Mouse (Mus musculus): Measurements from ENCODE around the gene Calm4.
"Not testable (repeated sequence)": the region's sequence is repeated elsewhere in the genome, so short reads cannot be mapped to it uniquely, and the experiment has no call there.

Calm4 gene

DNA sequence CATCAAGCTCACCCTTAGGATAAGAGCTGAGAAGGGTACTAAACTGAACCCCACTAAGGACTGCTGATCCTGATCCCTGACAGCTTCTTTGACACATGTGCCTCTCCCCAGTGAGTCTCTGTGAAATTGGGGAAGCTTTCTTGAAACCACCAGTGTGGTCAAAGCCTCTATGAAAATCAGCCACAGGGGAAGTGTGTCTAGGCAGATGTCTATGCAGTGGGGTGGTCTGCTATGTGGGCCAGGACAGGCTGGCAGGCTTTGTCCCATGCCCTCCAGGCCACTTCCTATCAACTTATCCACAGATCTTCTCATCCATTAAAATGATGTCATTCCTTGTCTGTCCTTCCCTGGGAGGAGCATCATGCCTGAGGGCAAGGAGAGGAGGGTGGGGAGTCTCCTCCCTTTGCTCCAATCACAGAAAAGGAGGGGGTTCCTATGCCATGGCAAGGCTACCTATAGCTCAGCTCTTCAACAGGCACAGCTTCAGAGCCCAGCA, at the start of gene Calm4:
Gene Calm4 (plus strand): TSS at position 446 of the 496 bp plus-strand sequence.
- not testable (repeated sequence) for DNase-seq

DNA sequence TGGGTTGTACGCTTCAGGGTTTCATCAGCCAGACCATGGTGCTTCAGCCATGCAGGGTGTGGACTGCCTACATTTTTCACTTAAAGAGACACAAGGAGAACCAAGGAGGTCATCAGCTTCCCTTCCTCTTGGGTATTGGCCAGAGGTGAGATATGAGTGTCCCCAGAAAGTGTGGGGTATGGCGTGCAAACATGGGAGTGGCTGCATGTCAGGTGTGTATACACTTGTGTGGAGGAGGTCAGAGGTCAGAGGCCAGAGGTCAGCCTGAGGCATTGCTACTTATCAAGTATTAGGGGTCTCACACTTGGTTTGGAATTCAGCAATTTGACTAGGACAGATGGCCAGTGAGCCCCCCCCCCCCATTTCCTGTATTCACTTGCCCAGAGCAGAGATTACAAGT, 49.0 kb upstream of the Calm4 start:
- no peak for DNase-seq

DNA sequence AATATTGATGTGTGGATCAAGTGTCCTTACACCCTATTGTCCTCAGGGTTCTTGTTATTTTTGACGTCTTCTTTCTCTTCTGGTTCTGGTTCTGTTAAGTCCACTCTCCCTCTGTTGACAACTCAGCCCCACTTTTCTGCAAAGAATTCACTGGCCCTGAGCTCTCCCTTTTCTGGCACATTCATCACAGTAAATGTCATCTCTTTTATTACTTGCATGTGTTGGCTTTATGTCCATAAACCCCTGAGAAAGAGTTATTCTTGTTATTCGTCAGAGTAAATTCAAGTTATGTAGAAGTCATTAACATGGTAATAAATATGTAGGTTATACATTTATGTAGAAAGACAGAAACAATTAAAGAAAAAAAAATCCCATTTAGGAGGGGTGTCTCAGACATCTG, 48.0 kb upstream of the Calm4 start:
- no peak for DNase-seq

DNA sequence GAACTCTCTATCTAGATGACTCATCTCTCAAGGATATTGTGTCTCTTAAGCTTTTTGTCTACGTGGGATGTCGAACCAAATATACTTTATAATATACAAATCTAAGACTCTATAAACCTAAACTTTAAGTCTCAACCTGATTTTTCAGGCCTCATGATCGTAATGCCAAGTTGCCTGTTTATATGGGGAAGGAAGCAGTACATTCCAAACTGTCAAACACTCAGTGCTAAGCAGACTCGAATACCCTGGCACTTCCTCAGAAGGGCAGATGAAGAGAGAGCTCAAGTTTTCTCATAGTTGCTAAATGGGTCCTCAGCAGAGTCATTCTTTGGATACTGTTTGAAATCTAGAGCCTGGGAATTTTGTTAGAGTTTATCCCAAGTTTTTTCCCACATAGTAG, 40.9 kb upstream of the Calm4 start:
- no peak for DNase-seq

DNA sequence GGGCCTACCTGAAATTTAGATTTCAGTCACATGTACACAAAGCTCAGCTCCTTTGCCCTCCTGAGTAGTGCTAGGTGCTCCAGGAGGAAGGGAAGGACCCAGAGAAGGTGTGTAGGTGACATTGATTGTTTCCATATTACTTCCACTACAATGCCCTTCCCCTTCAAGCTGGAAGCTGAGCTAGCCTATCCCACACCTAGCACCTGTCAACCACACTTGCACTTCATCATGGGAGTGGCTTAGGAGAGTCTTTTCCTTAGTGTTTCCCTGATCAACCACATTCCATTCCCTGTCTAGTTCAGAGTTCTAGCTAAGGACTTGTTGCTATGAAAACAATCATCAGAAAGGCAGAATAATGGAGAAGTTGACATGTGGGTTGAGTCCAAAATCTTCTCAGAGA, 38.8 kb upstream of the Calm4 start:
- DNase-seq: no peak

DNA sequence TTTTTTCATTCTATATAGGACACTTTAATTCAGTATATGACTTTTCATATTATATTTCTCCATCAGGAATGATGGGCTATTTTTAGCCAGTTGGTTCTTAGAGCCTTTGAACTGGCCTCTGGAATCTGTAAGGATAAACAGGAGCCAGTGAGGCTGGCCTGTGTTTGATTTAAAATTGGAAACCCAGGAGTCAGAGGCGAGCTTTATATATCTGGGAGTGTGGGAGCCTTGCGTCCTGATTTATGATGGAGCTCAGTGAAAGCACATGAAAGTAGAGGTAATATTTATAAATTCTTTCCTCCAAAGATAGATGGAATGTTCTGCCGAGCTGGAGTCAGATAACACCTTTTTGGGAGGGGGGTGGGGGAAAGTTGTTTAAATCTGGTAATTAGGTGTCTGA, 38.2 kb upstream of the Calm4 start:
- no peak for DNase-seq

DNA sequence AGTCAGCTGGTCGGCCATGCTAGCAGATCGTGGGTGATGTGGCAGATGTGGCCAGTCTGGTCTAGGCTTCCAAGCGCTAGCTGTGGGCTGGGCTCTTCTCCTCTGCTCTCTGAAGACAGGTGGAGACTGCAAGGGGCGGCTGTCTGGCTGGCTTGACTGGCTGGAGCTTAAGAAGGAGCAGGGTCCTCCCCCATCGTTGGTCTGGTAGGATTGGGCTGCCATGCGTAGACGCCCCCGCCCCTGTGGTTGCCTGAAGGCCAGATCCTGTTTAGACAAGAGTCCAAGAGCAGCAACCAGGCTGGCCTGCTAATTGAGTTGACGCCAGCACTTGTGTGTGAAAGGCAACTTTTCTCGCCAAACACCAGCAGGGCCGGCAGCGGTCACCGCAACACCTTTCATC, 33.4 kb upstream of the Calm4 start, which contains the start of gene Calml3:
Gene Calml3 (minus strand): TSS at position 131 of the 400 bp plus-strand sequence.
- no peak for DNase-seq

DNA sequence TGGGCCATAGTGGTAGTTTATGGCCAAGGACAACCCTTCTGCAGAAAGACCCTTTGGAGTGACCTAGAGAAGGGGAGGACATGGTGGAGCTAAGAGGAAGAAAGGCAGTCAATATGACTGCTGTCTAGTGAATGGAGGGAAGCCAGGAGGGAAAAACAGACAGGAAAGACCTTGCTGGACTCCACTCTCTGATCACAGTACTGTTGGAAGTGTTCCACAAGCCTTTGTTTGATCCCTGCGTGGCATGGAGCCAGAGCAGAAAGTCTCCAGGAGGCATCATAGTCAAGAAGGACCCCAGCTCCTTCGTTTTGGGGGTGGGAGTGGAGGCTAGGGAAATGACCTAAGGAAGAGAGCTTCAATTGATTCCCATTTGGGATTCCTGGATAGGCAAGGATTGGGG, 32.4 kb upstream of the Calm4 start:
- DNase-seq: no peak

DNA sequence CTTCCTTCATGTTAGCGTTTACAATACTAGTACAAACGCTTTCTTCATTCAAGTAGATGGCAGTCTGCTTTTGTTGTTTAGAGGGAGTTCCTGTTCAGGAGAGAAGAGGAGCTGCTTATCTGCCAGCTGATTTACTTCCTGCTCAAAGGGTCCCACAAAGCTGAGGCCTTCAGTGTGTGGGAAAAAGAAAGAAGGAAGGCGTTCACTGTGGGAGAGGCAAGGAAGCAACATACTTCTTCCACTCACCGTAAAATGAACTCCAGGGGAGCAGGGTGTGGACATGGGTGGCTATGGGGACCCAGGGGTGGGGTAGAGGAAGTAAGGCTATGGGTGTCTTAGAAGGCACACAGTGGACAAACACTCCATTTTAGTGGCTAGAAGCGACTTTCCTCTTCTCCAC, 31.9 kb upstream of the Calm4 start:
- no peak for DNase-seq

DNA sequence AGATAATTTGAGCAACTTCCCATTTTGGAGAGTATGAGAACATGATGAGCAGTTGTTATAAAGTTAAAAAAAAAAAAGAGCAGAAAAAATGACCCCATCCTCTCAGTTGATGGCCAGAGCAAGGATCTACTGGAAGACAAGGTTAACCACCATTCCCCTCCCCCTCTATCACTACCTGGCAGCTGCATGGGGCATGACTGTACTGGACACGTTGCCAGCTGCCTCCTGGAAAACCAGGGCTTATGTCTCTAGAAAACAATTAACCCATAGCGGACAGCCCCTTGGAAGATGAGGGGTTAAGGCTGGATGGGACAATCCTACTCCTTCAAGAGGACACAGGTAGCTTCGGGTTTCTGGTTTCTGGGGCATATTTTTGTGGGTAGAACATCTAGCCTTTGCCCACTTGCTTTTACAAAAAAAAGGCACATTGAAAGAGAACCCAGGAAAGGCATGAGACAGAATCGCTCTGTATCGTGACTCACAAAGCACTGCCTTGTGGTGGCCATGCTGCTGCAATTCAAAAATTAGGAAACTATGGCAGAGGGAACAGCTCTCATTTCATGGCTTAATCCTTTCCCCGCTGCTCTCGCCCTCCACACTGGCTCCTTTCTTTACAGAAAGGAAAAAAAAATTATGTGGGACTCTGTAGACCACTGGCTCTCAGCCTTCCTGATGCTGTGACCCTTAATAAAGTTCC, 30.3 kb upstream of the Calm4 start:
- DNase-seq: no peak

DNA sequence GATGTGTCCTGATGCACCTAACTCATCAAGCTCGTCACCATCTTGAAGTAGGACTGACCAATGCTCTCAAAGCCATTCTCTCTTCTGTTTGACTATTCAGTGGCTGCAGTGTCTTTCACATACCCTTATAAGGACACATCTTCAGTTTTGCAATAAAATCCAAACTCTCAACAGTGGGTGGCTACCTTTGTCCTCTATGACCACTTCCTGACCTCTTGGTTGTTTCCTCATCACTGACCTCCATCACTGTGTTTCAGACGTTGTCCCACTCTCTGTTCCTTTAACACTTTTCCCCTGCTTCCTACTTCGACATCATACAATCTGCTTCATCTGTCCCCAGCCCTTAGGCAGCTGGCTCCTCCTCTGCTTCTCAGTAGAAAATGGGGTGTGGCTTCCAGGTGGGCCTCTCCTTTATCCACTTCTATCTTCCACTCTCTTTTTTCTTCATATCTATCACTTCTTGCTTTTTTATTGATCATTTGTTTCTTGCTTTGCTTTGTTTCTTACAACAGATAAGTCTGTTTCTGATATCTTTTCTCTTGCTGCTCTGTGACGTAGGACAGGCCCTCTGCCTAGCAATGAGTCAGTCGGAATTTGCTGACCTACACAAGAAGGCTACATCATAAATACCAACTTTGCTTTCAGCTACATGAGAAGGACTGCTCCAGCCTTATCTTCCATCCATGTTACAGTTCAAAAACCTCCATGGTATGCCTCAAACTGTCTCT, 19.4 kb upstream of the Calm4 start:
- DNase-seq: no peak

DNA sequence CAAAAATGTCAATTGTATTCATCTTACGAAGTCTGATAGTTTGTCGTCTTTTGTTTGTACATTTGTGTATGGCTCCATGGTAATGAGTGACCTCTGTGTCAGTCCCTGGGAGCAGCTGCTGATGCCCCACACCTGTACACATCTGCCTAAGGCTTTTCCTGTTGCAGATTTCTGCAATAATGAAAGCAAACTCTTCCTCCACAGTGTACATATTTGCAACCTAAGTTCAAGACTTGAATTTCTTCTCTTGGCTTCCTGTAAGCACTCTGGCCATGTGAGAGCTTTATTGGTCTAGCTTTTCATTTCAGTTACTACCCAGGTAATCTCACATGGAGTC, 18.8 kb upstream of the Calm4 start:
- no peak for DNase-seq

DNA sequence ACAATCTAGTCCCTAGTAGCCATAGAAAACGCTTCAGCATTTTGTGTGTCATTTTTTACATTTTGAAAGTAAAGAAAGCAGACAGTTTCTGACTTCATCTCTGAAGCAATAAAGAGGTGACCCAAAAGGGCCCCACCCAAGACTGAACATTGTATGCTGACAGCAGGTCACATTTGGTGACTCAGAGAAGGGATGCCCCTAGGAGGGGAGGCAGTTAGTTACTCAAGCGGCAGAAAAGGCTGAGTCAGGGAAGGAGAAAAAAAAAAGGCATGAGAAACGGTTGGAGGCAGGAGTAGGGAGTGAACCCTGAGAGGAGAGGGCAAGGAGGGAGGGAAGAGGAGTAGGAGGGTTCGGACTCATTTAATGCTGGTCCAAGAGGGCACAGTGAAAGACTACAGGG, 15.5 kb upstream of the Calm4 start:
- DNase-seq: no peak

DNA sequence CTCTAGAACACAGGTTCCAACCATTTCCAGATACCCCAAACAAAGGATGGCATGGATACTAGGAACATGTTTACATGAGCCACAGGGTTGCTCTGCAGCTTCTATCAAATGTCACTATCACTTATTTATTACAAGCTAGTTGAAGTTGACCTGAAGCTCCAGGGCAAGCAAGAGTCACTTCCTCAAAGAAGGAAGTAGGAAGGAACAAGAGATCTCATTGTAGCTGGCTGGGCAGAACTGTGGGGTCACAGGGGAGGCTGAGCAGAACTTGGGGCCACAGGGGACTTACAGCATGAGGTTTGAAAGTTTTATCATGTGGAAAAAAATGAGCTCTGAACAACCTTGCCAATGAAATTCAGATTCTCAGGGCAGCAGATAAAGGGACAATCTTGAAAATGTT, 11.8 kb upstream of the Calm4 start:
- no peak for DNase-seq

DNA sequence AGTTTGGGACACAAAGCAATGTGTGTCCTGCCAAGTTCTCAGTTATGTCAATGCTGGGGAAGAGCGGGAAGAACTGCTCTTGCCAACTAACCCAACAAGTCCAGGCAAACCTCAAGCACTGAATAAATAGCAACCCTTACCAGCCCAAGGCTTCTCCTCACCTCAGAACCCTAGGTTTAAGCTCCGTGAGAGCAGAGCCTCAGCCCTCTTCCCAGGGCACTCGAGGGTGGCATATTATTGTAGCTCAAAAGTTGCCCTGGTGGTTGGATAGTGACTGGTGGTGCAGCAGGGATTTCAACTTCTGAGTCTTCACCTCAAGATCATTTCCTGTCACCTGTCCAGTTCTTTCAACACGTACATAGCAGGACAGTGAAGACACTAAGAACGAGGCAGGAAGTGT, 6.0 kb upstream of the Calm4 start:
- DNase-seq: no peak

DNA sequence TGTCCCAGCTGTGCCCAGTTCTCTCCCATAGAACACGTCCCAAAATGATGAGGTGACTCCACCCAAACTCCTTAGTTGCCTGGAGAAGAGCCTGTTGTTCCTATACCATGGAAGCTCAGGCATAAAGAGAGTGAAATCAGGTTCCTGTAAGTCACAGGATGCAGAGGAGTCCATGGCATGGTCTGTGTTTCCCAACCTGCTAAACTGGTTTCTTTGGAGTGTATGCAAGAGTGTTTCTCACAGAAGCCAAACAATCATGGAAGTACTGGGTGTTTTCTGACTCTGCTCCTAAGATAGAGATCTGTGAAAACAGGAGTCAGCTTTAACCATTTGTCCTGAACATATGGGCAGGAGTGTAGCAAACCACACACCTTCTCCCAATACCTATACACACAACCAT, 5.6 kb upstream of the Calm4 start:
- no peak for DNase-seq

DNA sequence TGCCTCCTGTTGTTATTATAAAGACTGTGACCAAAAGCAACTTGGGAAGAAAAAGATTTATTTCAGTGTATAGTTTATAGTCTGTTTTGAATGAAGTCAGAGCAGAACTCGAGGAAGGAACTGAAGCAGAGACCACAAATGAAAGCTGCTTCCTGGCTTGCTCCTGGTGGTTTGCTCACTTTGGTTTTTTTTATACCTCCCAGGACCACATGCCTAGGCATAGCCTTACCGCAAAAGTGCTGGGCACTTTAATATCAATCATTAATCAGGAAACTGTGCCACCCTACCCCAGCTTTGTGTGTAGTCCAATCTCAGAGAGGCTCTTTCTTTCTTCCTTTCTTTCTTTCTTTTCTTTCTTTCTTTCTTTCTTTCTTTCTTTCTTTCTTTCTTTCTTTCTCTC, 5.1 kb upstream of the Calm4 start:
- no peak for DNase-seq

DNA sequence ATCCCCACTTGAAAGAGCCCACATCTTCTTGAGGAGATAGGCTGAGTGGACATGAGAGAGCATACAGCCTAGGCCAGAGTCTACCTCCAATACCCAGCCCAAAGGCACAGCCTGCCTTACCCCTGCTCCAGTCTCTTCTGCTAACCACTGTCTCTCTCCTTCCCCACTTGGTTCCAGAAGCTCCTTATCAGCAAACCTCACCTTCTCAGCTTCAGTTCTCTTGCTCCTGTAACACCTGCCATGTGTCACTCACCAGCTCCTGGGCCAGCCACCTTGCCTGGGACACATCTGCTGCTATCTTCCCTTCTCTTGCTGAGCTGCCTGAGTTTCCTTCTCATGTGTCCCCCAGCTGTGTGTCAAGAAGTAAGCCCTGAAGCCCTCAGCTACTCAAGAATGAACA, 3.9 kb upstream of the Calm4 start:
- DNase-seq: not testable (repeated sequence)

DNA sequence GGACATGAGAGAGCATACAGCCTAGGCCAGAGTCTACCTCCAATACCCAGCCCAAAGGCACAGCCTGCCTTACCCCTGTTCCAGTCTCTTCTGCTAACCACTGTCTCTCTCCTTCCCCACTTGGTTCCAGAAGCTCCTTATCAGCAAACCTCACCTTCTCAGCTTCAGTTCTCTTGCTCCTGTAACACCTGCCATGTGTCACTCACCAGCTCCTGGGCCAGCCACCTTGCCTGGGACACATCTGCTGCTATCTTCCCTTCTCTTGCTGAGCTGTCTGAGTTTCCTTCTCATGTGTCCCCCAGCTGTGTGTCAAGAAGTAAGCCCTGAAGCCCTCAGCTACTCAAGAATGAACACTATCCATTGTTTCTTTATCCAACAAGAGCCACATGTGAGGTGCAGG, 3.1 kb downstream of the Calm4 start:
- not testable (repeated sequence) for DNase-seq

DNA sequence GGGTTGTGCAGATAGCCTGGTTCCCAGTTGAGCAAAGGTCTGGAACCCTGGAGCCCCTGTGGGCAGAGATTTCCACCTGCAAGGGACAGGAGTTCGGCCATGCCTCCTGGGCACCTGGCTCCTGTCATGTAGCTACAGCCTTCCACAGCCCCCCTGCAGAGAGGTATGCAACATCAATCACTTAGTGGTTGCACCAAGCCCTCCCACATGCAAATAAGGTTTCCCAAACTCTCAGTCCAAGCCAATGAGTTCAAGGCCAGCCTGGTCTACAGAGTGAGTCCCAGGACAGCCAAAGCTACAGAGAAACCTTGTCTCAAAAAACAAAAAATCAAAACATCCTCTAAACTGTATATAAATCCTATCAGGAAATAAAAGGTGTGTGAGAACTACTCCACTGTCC, 12.8 kb downstream of the Calm4 start:
- no peak for DNase-seq

DNA sequence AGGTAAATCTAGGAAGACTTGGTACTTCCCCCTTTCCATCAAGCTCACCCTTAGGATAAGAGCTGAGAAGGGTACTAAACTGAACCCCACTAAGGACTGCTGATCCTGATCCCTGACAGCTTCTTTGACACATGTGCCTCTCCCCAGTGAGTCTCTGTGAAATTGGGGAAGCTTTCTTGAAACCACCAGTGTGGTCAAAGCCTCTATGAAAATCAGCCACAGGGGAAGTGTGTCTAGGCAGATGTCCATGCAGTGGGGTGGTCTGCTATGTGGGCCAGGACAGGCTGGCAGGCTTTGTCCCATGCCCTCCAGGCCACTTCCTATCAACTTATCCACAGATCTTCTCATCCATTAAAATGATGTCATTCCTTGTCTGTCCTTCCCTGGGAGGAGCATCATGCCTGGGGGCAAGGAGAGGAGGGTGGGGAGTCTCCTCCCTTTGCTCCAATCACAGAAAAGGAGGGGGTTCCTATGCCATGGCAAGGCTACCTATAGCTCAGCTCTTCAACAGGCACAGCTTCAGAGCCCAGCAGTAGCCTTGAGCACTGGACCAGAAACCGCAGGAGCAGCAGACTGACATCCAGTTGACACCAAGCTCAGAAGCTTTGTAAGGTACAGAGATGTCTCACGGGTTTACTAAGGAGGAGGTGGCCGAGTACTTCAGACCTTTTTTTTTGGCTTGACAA, 16.2 kb downstream of the Calm4 start, which contains the start of gene Calm5:
Gene Calm5 (plus strand): TSS at position 526 of the 686 bp plus-strand sequence.
- DNase-seq: not testable (repeated sequence)

DNA sequence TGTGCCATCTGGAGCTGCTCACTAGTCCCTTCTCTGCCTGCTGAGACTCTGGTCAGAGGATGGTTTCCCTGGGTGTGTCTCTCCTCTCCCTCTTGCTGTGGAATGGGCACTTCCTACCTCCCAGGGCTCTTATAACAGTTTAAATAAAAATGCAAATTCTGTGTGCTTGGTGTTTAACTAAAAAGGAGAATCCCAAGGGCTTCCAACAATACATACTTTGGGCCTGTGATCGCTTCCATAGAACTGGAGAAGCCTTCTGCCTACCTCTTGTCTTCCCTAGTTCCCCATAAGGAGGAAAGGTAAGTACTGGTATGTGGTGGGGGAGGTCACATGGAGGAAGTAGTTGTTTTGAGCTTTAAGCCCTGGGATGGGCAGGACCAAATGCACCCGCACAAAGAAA, 17.3 kb downstream of the Calm4 start:
- no peak for DNase-seq

DNA sequence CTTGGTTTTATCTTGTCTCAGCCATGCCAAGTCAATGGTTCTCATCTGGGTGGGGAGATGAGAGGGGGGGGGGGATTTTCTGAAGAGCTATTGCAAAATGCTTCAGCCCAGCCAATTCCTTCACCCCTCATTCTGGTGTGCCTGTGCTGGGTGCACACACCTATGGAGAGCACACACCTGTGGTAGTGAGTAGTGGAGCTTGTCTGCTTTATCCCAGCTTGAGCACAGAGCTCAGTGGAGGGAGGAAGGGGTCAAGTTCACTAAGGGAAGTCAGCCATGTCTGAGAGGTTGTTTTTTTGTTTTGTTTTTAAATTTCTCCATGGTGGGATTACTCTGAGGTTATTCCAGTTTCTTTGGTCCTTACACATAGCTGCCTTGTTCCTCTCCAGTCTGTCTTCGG, 18.7 kb downstream of the Calm4 start:
- DNase-seq: no peak

DNA sequence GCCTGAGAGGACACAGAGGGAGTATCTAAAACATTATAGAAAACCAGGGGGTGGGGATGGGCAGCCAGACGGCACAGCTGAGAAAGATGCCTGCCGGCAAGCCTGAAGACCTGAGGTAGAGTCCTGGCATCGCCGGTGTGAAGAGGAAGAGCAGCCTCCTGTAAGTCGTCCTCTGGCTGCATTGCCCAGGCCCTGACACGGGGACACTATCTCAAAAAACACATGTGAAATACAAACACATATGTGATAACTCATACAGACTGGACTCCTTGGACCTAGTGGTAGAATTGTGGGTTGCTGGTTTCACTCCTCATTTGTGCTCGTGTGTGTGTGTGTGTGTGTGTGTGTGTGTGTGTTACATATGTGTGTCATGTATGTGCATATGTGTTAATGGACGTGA, 23.7 kb downstream of the Calm4 start:
- DNase-seq: no peak

All from lung, postnatal 14 days (tissue).